ENCODE assay signal across 20 mouse cellular contexts in genomic region chr16:65987186-65987585, GRCm38 (mm10).
"Had no signal": no experiment of that assay in that cellular context is flagged by ENCODE, and none has a peak within 500 bp of the region (broad histone marks: within the 10 kb centered on the region; RNA-seq: fewer than 3 reads in every experiment).

No protein-coding gene starts in this region.

- H3K4me3 ChIP-seq: kidney, embryonic 15.5 days; limb, embryonic 12.5 days; limb, embryonic 15.5 days; midbrain, embryonic 12.5 days; midbrain, embryonic 15.5 days; myocyte; neural tube, embryonic 13.5 days had no signal

- ATAC-seq: liver, postnatal 0 days; lung, postnatal 0 days; midbrain, embryonic 15.5 days had no signal

- H3K27ac ChIP-seq: kidney, embryonic 15.5 days; limb, embryonic 12.5 days; limb, embryonic 15.5 days; liver, embryonic 14.5 days; macrophage; midbrain, embryonic 12.5 days; midbrain, embryonic 15.5 days; neural tube, embryonic 13.5 days had no signal

- H3K4me1 ChIP-seq: kidney, embryonic 15.5 days; limb, embryonic 12.5 days; limb, embryonic 15.5 days; midbrain, embryonic 15.5 days; neural tube, embryonic 13.5 days had no signal

- H3K27me3 ChIP-seq: kidney, embryonic 15.5 days; limb, embryonic 12.5 days; limb, embryonic 15.5 days; midbrain, embryonic 12.5 days; midbrain, embryonic 15.5 days; neural tube, embryonic 13.5 days had no signal

- H3K4me2 ChIP-seq: kidney, embryonic 15.5 days; limb, embryonic 12.5 days; limb, embryonic 15.5 days; liver, embryonic 11.5 days; lung, embryonic 14.5 days; midbrain, embryonic 12.5 days; midbrain, embryonic 15.5 days; neural tube, embryonic 13.5 days had no signal

- H3K36me3 ChIP-seq: kidney, embryonic 15.5 days; limb, embryonic 12.5 days; limb, embryonic 15.5 days; midbrain, embryonic 12.5 days; midbrain, embryonic 15.5 days; neural tube, embryonic 13.5 days had no signal

- H3K9ac ChIP-seq: kidney, embryonic 15.5 days; limb, embryonic 12.5 days; limb, embryonic 15.5 days; liver, embryonic 14.5 days; liver, postnatal 0 days; lung, embryonic 14.5 days; midbrain, embryonic 12.5 days; midbrain, embryonic 15.5 days; neural tube, embryonic 13.5 days had no signal

- H3K9me3 ChIP-seq: kidney, embryonic 15.5 days; limb, embryonic 12.5 days; limb, embryonic 15.5 days; midbrain, embryonic 12.5 days; midbrain, embryonic 15.5 days; neural tube, embryonic 13.5 days had no signal

- DNase-seq: kidney, adult 8-10 months; kidney, postnatal 10 days; kidney, postnatal 36 days; left cerebral cortex, postnatal 4 days; liver, postnatal 0 days; lung, embryonic 14.5 days; retina, postnatal 1 day; right cerebral cortex, postnatal 25 days; thymus, postnatal 25 days had no signal
